Mouse (Mus musculus) bone marrow, adult 2 months (tissue): Measurements from ENCODE around the gene Smok3a. TPM values are rescaled to one million over a fixed set of nuclear protein-coding genes. Genes with fewer than 3 reads are reported as not detected.
"Not testable (repeated sequence)": the region's sequence is repeated elsewhere in the genome, so short reads cannot be mapped to it uniquely, and the experiment has no call there.

Source experiments
- H3K27ac ChIP-seq: fragments of 200-500 bp; 2 replicates; pipeline ENCODE4 v1.5.1; 2012; ENCODE audit warnings: low read depth, mild to moderate bottlenecking, control low read depth, inconsistent platforms, low read length; ENCODE audit not compliant: control insufficient read depth, poor library complexity, insufficient read depth
- H3K4me1 ChIP-seq: fragments of 200-500 bp; 2 replicates; pipeline ENCODE4 v1.6.1; 2011; ENCODE audit warnings: low read length; ENCODE audit not compliant: control insufficient read depth, insufficient read depth
- H3K4me3 ChIP-seq: fragments of 200-500 bp; replicated peaks from 2 replicates; pipeline ENCODE3; 2011; ENCODE audit warnings: mild to moderate bottlenecking, low read depth, low read length, control low read depth; ENCODE audit not compliant: control insufficient read depth
- CTCF ChIP-seq: fragments of 200-500 bp; IDR thresholded peaks from 2 replicates; pipeline ENCODE4 v1.5.1; 2011; ENCODE audit warnings: low read length, control low read depth; ENCODE audit not compliant: control insufficient read depth, insufficient read depth
- POLR2A ChIP-seq: fragments of 200-500 bp; IDR thresholded peaks from 2 replicates; pipeline ENCODE4 v1.6.1; 2011; ENCODE audit warnings: low read depth, mild to moderate bottlenecking, control low read depth, low read length, borderline replicate concordance; ENCODE audit not compliant: control insufficient read depth
- WGBS: fragments of 180-500 bp; shearing (Covaris S2); methylation state at CpG from one replicate; pipeline ENCODE4 v1.1.7; 2018; 5-methylcytosine and 5-hydroxymethylcytosine counted together
- polyA plus RNA-seq: library from polyadenylated mRNA; stranded (reverse); fragments of >200 nt; gene quantifications from 2 replicates; pipeline ENCODE4 v1.2.4, GENCODE M21; 2011; ENCODE audit warnings: low replicate concordance; ENCODE audit not compliant: missing spikeins, insufficient read depth, insufficient read length

Gene Smok3a
- polyA plus RNA-seq, result not detected in 2 replicates

DNA sequence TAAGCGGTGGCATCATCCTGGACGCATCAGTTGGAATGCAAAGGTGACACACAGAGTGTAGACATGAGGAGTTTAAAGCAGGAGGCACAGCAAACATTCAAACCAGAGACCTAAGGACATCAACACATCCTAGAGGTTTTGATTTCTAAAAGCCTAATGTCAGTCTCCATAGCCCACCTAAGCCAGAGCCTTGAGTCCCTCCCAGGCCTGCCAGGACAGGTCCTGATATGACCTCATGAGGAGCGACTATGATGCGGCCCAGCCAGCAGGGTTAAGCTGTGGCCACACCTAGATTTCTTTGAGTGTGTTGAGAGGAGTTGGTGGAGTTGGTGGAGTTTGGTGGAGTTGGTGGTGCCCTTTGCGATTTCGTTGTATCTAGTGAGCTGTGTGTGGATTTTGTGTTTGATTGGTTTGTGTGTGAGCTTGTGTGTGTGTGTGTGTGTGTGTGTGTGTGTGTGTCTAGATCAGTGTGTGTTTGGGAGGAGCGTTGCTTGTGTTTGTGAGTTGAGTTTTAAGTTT lies at the start of gene Smok3a, which contains the start of gene Smok3b:
Gene Smok3a, plus strand, starts transcription at position 301 of the 519 bp plus-strand sequence.
Gene Smok3b, plus strand, starts transcription at position 469 of the 519 bp plus-strand sequence.
- not testable (repeated sequence) for H3K4me1 ChIP-seq, H3K27ac ChIP-seq, H3K4me3 ChIP-seq
- WGBS, result 82% methylated on average over 4 of the region's 7 CpGs

DNA sequence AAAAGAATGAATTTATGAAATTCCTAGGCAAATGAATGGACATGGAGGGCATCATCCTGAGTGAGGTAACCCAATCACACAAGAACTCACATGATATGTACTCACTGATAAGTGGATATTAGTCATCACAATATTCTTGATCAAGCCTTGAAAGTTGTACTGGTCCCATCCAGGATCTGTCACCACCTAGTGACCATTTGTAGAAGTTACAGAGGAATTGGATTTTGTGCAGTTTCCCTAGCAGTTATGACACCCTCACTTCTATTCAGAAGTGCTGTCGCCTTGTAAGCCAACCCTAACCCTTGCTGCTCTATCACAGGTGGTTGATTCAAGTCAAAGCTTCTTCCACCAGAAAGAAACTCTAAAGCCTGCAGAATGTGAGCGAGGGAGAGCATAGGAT lies 47.9 kb upstream of the Smok3a start:
- no peaks in the 10 kb centered on the region for H3K4me1 ChIP-seq
- TF ChIP-seq CTCF (no peak), POLR2A (no peak)
- H3K27ac ChIP-seq, result no peak overlapping the region
- H3K4me3 ChIP-seq, result no peak overlapping the region
- WGBS, result 53% methylated on average over 2 of the region's 2 CpGs

DNA sequence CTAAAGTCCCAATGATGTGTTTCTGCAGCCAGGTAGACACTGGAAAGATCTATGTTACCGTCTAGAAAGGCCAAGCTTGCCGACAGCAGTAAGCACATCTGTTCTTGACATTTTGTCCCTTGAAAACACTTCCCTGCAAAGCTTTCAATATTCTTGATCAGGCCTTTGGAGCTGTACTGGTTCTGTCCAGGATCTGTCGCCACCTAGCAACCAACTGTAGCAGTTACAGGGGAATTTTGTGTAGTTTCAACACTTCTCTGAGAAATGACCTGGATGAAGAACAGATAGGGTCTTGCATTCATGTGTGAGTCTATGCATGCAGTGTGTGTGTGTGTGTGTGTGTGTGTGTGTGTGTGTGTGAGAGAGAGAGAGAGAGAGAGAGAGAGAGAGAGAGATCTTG lies 47.3 kb upstream of the Smok3a start:
- TF ChIP-seq CTCF, result no peak
- Histone ChIP-seq H3K27ac (no peak overlapping the region), H3K4me1 (no peaks in the 10 kb centered on the region), H3K4me3 (no peak overlapping the region)
- 53% methylated on average over 3 of the region's 3 CpGs for WGBS

DNA sequence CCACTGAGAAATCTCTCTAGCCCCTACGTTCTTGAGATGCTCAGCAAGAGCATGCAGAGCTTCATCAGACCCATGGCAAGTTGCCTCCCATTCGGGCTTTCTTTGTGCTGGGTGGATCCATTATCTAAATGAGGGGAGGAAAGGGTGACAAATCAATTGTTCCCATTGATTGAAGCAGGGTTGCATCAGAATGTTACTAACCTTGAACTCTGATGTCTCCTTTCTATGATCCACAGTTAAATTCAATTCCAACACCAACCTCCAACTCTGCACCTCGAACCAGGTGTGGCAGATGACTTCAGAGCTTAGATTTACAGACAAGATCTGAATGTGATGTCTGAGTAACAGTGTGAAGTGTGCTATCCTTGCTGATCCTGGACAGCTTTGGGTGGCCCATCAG lies 46.3 kb upstream of the Smok3a start:
- H3K4me3 ChIP-seq, result no peak overlapping the region
- 47% methylated on average over 3 of the region's 3 CpGs for WGBS
- TF ChIP-seq CTCF (no peak), POLR2A (no peak)
- no peaks in the 10 kb centered on the region for H3K4me1 ChIP-seq
- H3K27ac ChIP-seq, result no peak overlapping the region

DNA sequence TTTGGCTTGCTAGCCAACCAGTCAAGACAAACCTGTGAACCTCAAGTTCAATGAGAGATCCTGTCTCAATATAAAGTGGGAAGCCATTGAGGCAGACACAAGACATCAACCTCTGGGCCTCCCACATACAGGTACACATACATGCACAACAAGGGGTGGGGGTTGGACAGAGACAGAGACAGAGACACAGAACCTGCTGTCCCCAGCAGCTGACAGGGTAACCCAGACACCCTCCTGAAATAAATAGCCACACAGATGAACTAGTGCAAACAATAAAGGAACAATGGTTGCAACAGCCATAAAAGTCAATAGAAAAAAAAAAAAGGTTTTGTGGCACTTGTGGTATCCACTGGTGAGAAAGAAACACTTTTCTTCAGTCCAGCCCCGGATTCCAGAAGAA lies 45.6 kb upstream of the Smok3a start:
- H3K4me3 ChIP-seq, result no peak overlapping the region
- H3K27ac ChIP-seq, result no peak overlapping the region
- WGBS, result 44% methylated on average over 1 of the region's 1 CpGs
- H3K4me1 ChIP-seq, result no peaks in the 10 kb centered on the region
- no peak for TF ChIP-seq POLR2A
- TF ChIP-seq CTCF, result no peak

DNA sequence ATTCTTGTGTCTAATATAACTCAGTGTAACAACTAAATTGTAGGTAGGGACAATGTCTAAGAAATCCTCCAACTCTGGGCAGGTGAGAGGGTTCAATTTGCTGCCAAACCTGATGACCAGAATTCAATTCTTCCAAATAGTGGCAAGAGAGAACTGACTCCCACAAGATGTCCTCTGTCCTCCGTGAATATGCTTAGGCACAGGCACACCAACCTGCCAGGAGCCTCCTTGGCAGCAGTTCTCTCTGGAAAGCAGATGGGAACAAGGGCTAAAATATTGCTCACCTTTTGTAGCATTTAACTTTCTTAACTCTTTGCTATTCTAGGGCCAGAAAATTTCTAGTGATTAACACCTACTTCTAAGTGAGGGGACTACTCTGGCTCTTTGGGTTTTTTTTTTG lies 43.8 kb upstream of the Smok3a start:
- Histone ChIP-seq H3K4me3 (no peak overlapping the region), H3K4me1 (no peaks in the 10 kb centered on the region), H3K27ac (no peak overlapping the region)
- no peak for TF ChIP-seq POLR2A
- TF ChIP-seq CTCF, result no peak
- WGBS, result 32% methylated on average over 1 of the region's 1 CpGs

DNA sequence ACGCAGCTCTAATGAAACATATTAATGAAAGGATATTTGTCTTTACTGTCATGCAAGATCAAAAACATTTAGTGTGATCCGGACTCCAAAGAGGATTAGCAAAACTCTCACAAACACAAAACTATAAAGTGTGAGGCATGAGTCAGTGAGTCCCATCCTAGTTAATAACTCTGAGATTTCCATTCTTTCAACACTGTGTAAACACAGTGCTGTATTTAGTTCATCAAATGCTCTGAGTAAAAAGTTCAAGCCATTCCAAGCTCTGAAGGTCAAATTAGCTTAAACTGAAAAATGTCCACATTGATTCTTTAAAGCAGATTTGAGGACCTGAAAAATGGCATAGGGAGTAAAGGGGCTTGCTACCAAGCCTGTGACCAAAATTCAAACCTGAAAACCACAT lies 42.0 kb upstream of the Smok3a start:
- 67% methylated on average over 2 of the region's 2 CpGs for WGBS
- H3K4me1 ChIP-seq, result no peaks in the 10 kb centered on the region
- TF ChIP-seq POLR2A (no peak), CTCF (no peak)
- no peak overlapping the region for H3K27ac ChIP-seq
- H3K4me3 ChIP-seq, result no peak overlapping the region

DNA sequence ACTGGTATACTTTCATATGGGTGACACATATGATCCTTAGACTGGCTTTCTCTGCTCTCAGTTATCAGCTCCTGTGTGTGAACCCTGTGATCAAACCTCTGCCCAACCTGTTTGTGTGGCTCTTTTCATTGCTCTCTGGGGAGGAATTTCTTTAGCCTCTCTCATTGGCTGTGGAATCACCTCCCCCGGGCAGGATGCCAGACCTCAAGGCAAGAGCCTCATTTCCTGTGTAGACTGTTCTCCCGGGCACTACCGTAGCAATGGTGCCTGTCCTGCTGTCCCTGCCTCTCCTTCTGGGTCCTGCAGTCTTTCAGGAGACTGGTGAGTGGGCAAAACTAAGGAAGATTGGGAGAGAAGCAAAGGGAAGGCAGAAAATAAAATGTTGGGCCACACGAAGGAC lies 39.8 kb upstream of the Smok3a start, which contains the start of gene Azgp1:
Gene Azgp1, plus strand, starts transcription at position 221 of the 400 bp plus-strand sequence.
- 28% methylated on average over 4 of the region's 4 CpGs for WGBS
- no peaks in the 10 kb centered on the region for H3K4me1 ChIP-seq
- no peak for TF ChIP-seq POLR2A
- no peak for TF ChIP-seq CTCF
- no peak within 1 kb of the TSS for H3K4me3 ChIP-seq
- H3K27ac ChIP-seq, result no peak within 1 kb of the TSS

DNA sequence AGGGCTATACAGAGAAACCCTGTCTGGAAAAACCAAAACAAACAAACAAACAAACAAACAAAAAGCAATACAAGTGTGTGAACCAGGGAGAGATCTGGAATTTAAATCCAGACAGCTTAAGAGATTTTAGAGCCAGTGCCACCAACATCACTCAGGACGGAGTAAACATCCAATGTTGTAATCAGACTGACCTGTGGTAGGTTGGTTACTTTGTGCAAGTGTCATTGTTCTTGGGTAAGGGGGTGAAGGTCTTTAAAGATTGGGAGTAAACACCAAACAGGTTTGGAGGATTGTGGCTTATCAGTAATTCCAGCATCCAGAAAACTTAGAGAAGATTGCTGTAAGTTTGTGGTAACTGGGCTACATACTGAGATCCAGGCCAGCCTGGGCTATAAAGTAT lies 34.7 kb upstream of the Smok3a start:
- TF ChIP-seq CTCF, result no peak
- TF ChIP-seq POLR2A, result no peak
- WGBS, result 63% methylated on average over 1 of the region's 1 CpGs
- H3K4me1 ChIP-seq, result no peaks in the 10 kb centered on the region
- H3K27ac ChIP-seq, result no peak overlapping the region
- H3K4me3 ChIP-seq, result no peak overlapping the region
